Mouse (Mus musculus) spleen, adult 18-20 months (tissue): ENCODE data around the gene Pik3cd.
A peak's percentile ranks its signal among the peaks of the same experiment; 100 is the strongest.

ENCODE experiments used
- DNase-seq, 2 experiments: peaks; one replicate each; pipeline ENCODE4 v3.0.0; 2022; ENCODE audit warnings: mixed read lengths in 2 of 2

Pik3cd gene

DNA sequence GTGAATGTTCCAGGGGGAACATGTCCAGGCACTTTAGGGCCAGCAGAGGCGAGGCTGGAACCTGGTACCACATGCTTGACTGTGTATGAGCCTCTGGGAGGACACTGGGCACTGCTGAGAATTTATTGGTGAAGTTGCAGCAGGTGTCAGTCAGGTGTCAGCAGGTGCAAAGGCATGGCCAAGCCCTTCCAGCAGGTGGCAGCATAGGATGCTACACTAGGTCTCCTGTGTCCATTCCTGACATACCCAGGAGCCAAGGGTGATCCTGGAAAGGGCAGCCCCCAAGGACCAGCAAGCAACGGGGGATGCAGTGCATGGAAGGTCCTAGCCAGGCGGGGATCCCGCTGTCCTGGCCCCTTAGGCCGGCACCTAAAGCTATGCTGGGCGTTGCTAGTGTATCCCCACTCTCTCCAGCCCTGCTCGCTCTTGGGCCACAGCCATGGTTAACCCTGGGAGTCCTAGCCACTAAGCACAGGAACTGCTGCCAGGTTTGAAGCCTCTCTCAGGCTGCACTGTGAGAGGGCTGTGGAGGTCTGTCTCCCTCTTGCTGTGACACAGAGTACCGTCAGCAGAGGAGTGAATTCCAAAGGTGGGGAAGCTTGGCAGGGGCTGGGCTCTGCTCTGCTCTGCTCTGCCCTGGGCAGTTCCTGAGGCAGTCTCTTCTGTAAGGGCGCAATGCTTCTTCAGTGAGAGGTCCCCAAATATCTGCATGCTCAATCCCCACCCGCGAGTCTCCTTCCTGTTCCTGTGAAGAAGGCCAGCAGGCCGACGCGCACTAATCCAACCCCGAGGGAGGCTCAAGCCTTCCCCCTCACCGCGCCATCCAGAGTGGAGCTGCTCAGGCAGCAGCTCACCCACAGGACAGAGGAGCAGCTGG is 21.7 kb upstream of the Pik3cd start:
- DNase-seq: peak in 1 of 2 experiments; percentile 62

DNA sequence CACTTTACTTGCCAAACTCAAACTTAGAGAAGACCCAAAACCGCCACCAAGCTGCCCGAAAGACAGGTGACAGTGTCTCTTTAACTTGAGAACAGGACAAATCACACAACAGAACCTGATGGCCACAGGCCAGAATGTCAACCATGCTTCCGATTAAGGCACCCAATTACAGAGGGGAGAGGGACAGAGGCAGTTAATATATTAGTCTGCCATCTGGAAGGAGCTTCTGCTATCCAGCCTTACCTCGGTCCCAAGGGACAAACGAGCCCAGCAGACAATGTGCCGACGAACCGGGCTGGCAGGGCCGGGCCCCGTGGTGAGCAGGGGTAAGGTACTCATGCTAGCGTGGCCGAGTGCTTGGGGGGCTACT is 20.6 kb upstream of the Pik3cd start:
- DNase-seq: no peak

- DNase-seq: no peak
These were observed 20.0 kb upstream of the Pik3cd start for GRCm38 (mm10) chr4:149722104-149723020.

GRCm38 (mm10) chr4:149721163-149721562 is 18.8 kb upstream of the Pik3cd start:
- DNase-seq: no peak

- DNase-seq: no peak
These were observed 17.3 kb upstream of the Pik3cd start for GRCm38 (mm10) chr4:149719686-149720085.

GRCm38 (mm10) chr4:149714542-149714941 is 12.2 kb upstream of the Pik3cd start:
- no peak for DNase-seq

DNA sequence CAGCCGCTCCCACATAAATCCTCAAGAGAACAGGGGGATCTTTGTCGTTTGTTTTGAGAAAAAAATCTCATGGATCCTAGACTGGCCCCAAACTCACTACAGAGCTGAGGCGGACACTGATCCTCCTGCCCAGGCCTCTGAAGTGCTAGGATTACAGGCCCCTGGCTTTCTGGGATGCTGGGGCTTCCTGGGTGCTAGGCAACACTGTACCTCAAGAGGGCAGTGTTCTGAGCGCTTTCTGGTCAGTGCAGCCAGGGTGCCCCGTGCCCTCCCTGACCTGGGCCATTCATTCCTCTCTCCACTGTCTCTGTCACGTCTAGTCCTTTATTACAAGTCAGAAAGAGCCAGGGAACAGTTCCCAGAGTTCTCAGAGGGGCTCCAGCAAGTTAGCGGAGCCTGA is 9.6 kb upstream of the Pik3cd start:
- DNase-seq: no peak

DNA sequence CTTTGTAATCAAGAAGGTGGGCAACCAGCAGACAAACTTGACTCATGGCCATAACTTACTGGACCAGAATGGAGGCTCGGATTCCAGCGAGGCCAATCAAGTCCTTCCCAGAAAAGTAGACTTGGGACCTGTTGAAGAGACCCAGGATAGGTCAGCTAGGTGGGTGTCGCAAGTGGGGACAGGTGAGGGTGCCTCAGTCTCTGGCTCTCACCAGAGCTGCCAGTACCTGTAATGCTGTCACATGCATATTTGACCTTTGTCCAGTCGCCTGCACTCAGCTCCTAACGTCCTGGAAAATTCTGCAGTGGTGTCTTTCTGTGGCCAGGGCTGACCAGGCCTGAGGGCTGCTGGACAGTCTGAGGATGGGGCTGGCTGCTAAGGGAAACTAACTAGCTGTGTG is 9.1 kb upstream of the Pik3cd start:
- no peak for DNase-seq

- DNase-seq: peak; percentile 71 to 74
These were observed 8.1 kb upstream of the Pik3cd start for GRCm38 (mm10) chr4:149710510-149710909.

GRCm38 (mm10) chr4:149705941-149706340 is 3.6 kb upstream of the Pik3cd start:
- DNase-seq: peak; percentile 61 to 68

GRCm38 (mm10) chr4:149705298-149705697 is 2.9 kb upstream of the Pik3cd start:
- no peak for DNase-seq

DNA sequence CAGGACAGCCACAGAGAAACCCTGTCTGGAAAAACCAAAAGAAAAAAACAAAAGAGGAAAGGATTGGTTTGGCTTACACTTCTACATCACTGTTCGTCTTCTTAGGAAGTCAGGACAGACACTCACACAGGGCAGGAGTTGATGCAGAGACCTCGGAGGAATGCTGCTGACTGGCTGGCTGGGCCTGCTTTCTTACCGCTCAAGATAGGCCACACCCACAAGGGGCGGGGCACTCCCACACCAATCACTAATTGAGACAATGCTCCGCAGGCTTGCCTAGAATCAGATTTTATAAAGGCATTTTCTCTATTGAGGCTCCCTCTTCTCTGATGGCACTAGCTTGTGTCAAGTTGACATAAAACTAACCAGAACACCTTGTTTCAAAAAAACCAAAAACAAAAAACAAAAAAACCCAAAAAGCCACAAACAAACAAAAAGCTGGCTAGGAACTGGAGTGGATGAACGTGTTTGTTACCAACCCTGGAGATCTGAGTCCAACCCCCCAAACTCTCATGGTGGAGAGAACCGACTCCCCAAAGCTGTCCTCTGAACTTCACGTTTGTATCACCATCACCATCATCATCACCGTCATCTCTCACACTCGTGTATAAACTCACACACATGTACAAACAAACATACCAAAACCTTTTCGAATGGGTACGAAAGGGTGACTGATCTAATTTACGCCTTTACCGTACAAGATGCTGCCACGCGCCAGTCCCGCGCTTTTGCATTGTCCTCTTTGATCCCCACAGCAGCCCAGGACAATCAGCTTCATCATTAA is 753 bp downstream of the Pik3cd start:
- DNase-seq: peak; percentile 79 to 92

GRCm38 (mm10) chr4:149699953-149700352 is 2.4 kb downstream of the Pik3cd start:
- no peak for DNase-seq

- DNase-seq: peak; percentile 76 to 78
These were observed 4.1 kb downstream of the Pik3cd start for GRCm38 (mm10) chr4:149698197-149698821.

- peak; percentile 38 to 62 for DNase-seq
These were observed 4.7 kb downstream of the Pik3cd start for GRCm38 (mm10) chr4:149697506-149698196.

DNA sequence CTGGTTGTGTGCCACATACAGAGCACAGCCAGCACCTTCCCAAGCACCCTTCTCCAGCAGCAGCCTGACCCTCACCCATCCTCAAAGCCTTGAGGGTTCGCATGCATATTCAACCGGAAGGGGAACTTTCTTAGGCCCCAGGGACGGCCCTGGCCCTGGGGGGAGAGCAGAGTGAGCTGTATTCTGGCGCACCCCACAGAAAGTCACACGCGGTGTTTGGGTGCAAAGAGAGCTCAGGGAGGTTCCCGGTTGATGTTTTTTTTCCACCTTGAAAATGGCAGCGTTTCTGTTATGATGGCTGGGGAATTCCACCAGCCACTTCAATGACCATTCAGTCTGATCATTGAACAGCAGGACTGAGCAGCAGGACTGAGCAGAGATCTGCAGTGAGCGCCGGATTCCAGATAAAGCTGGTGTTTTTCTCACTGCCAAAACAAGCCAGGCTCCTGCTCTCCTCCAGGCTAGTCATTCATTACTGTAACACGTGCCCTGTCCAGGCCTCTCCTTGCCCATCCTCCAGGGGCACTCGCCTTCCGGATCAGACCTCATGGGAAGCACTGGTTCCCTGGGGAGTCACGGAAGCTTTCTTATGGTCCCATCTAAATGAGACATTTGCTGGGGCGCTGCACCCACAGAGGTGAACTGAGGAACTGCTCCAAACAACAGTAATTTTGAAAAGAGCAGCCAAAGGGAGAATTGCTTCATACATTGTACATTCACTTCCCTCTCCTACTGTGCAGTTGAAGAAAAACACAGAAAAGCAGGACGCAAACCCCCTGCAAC is 6.0 kb downstream of the Pik3cd start:
- peak; percentile 52 to 58 for DNase-seq

DNA sequence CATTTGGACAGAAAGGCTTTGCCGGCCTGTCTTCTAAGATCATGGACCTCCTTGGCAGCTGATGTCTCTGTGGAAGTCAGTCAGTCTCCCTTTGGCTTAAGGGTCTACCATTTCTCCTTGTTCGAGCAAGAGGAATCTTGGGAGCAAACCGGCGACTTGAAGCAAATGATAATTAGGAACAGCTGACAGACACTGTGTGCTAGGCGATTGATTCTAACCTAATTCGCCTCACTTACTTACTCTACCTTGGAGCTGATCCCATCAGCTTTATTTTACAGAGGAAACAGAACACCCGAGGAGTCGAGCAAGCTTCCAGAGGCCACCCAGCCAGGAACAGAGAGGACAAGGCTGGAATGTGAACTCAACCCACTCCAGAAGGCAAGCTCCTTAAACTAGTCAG is 11.0 kb downstream of the Pik3cd start:
- no peak for DNase-seq

DNA sequence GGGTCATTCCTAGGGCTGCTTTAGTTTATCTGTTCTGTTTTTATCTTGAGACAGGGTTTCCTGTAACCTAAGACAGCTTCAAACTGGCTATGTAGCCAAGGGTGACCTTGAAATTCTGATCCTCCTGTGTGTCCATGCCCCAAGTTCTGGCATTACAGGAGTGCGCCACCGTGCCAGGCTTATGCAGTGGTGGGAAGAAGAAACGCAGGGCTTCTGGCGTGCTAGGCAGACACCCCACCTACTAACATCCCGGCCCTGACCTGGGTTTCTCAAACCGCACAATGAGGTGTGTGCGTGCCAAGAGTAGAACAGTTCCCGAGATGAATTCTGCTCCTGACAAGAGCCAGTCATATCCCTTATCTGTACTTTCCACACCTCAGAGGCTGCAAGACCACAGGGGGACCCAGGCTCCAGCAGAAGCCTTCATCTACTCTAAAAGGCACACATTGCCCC is 11.5 kb downstream of the Pik3cd start:
- DNase-seq: no peak

DNA sequence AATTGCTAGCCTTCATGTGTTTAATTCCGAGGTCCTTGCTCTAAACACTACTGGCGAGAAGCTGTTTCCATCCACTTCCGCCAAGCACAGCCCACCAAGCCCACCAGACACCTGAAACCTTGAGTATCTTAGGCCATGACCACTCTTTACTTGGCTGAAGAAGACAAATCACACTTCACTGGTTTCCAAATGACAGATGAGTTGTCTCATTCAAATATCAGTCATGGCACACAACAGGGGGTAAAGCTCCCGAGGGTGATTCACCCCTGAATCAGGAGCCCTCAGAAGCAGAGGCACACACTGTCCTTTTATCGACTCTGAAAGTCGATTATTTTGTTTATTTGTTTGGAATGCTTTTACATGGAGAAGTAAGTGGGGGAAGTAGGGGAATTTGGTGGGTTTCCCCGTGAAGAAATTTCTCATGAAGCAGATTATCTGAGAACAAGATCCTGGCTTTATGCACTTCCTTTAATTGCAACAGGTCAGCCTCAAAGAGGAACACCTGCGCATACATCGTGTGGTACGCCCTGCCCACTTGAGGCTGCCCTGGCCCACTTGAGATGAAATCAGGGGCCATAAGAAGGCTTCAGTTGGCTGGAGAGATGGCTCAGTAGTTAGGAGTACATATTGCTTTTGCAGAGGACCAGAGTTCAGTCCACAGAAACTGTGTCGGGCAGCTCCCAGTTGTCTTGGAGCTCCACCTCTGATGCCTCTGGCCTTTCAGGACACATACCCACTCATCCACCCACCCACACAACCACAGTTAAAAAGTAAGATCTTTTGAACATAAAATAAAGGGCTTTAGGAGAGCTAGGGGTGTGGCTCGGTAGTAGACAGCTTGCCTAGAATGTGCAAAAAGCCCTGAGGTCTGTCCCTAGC is 12.3 kb downstream of the Pik3cd start:
- no peak for DNase-seq

- no peak for DNase-seq
These were observed 13.5 kb downstream of the Pik3cd start for GRCm38 (mm10) chr4:149688861-149689260.
